Mouse (Mus musculus): Measurements from ENCODE around the gene Ppp4r2. TPM values are rescaled to one million over a fixed set of nuclear protein-coding genes. Genes with fewer than 3 reads are reported as not detected.

Ppp4r2 gene
- 95.7 TPM for total RNA-seq (2023)

GRCm38 (mm10) chr6:100833355-100833754 lies at the start of gene Ppp4r2:
Ppp4r2 (plus strand) TSS chr6:100833622.

Other genes with a start within 250 kb of the Ppp4r2 start
- 10.8 TPM for gene Shq1, start 162.5 kb upstream of the Ppp4r2 start, total RNA-seq (2023)
- not detected for gene Gxylt2, start 128.9 kb upstream of the Ppp4r2 start, total RNA-seq (2023)

Measured in CD8-positive naive resting alpha-beta T cell, adult 57 days (primary cell).